Mouse (Mus musculus) neural tube, embryonic 11.5 days (tissue): ENCODE measurements around the gene Med18. TPM values are rescaled to one million over a fixed set of nuclear protein-coding genes. Genes with fewer than 3 reads are reported as not detected.
"Not testable (repeated sequence)": the region's sequence is repeated elsewhere in the genome, so short reads cannot be mapped to it uniquely, and the experiment has no call there.

Experiments
- ATAC-seq: fragments of 200-750 bp; cut with Nextera tagmentation; 2 replicates; pipeline ENCODE4 v1.8.0; 2017; ENCODE audit warnings: moderate number of reproducible peaks, mild to moderate bottlenecking, moderate TSS enrichment, moderate library complexity; ENCODE audit not compliant: insufficient read depth, low FRiP score, low TSS enrichment
- DNase-seq: peaks from one replicate; pipeline ENCODE4 v3.0.0-alpha.2; 2015; ENCODE audit warnings: low spot score
- H3K27ac ChIP-seq: fragments of 300-500 bp; sonication (generic); 2 replicates; pipeline ENCODE4 v1.5.1; 2014; ENCODE audit warnings: low read depth, mild to moderate bottlenecking, low read length
- H3K27me3 ChIP-seq: fragments of 300-500 bp; sonication (generic); 2 replicates; pipeline ENCODE4 v1.6.1; 2014; ENCODE audit warnings: mild to moderate bottlenecking, low read length, mixed read lengths; ENCODE audit not compliant: control insufficient read depth, insufficient read depth
- H3K36me3 ChIP-seq: fragments of 300-500 bp; sonication (generic); 2 replicates; pipeline ENCODE4 v1.6.1; 2014; ENCODE audit warnings: mild to moderate bottlenecking, low read length, moderate library complexity, mixed read lengths; ENCODE audit not compliant: control insufficient read depth, insufficient read depth
- H3K4me1 ChIP-seq: fragments of 300-500 bp; sonication (generic); 2 replicates; pipeline ENCODE4 v1.6.1; 2014; ENCODE audit warnings: low read length, mixed read lengths; ENCODE audit not compliant: control insufficient read depth, insufficient read depth
- H3K4me2 ChIP-seq: fragments of 300-500 bp; sonication (generic); 2 replicates; pipeline ENCODE4 v1.6.1; 2014; ENCODE audit warnings: low read depth, mild to moderate bottlenecking, moderate library complexity
- H3K4me3 ChIP-seq: fragments of 300-500 bp; sonication (generic); 2 replicates; pipeline ENCODE4 v1.5.1; 2014; ENCODE audit warnings: low read depth, low read length
- H3K9ac ChIP-seq: fragments of 300-500 bp; sonication (generic); 2 replicates; pipeline ENCODE4 v1.6.1; 2014; ENCODE audit warnings: mild to moderate bottlenecking, low read length
- H3K9me3 ChIP-seq: fragments of 300-500 bp; sonication (generic); 2 replicates; pipeline ENCODE4 v1.6.1; 2016; ENCODE audit warnings: low read length; ENCODE audit not compliant: control insufficient read depth
- WGBS: fragments of 180-500 bp; shearing (Covaris S2); extraction: QIAGEN DNeasy Blood & Tissue Kit; methylation state at CpG from one replicate; pipeline ENCODE4 v1.1.7; 2014; 5-methylcytosine and 5-hydroxymethylcytosine counted together
- polyA plus RNA-seq: library from polyadenylated mRNA; unstranded; fragments of >200 nt; fragmentation: Nextera tagmentation; extraction: Ambion mirVana; gene quantifications from 2 replicates; pipeline ENCODE4 v1.2.1, GENCODE M21; 2014

The Med18 gene
- polyA plus RNA-seq, 1 experiment from 2014 or later: 15.7 TPM

DNA sequence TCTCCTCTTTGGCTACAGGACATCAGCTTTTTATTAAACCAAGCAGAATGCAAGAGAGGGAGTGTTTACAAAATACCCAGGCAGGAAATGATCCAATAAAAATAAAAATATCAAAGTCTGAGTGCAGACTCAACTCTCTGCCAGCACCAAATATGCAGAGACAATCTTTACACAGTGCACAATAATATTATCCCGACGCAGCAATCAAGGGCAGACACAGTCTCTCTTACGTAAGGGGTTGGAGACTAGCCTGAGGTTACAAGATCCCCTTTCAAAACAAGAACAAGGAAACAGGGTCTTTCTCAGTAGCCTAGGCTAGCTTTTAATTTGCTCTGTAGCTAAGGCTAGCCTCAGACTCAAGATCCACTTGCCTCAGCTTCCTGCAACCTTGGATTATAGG, 24.8 kb upstream of the Med18 start:
- no peaks in the 10 kb centered on the region; the same call in 1 of the 2 replicates for H3K36me3 ChIP-seq
- H3K9me3 ChIP-seq: no peaks in the 10 kb centered on the region
- H3K9ac ChIP-seq: no peak overlapping the region
- no peak overlapping the region for H3K27ac ChIP-seq
- ATAC-seq (no peak), DNase-seq (no peak)
- no peaks in the 10 kb centered on the region for H3K4me1 ChIP-seq
- WGBS: 83% methylated on average over 3 of the region's 3 CpGs
- no peak overlapping the region for H3K4me2 ChIP-seq
- H3K27me3 ChIP-seq: no peaks in the 10 kb centered on the region
- no peak overlapping the region for H3K4me3 ChIP-seq

GRCm38 (mm10) chr4:132484820-132485219, 21.1 kb upstream of the Med18 start:
- Histone ChIP-seq H3K9me3 (no peaks in the 10 kb centered on the region), H3K27me3 (no peaks in the 10 kb centered on the region), H3K4me1 (no peaks in the 10 kb centered on the region), H3K4me3 (no peak overlapping the region), H3K36me3 (no peaks in the 10 kb centered on the region), H3K9ac (no peak overlapping the region), H3K27ac (no peak overlapping the region), H3K4me2 (no peak overlapping the region)
- WGBS: 69% methylated on average over 5 of the region's 5 CpGs
- ATAC-seq (no peak), DNase-seq (no peak)

GRCm38 (mm10) chr4:132484231-132484630, 20.5 kb upstream of the Med18 start:
- Histone ChIP-seq H3K4me3 (no peak overlapping the region), H3K9me3 (no peaks in the 10 kb centered on the region), H3K36me3 (no peaks in the 10 kb centered on the region), H3K4me1 (no peaks in the 10 kb centered on the region), H3K9ac (no peak overlapping the region), H3K4me2 (no peak overlapping the region), H3K27ac (no peak overlapping the region), H3K27me3 (no peaks in the 10 kb centered on the region)
- ATAC-seq (no peak), DNase-seq (no peak)
- 87% methylated on average over 4 of the region's 4 CpGs for WGBS

GRCm38 (mm10) chr4:132482956-132483608, 19.4 kb upstream of the Med18 start:
- Histone ChIP-seq H3K36me3 (no peaks in the 10 kb centered on the region), H3K9ac (no peak overlapping the region), H3K4me2 (no peak overlapping the region), H3K27ac (no peak overlapping the region), H3K4me3 (no peak overlapping the region), H3K27me3 (no peaks in the 10 kb centered on the region), H3K9me3 (no peaks in the 10 kb centered on the region), H3K4me1 (no peaks in the 10 kb centered on the region)
- DNase-seq: no peak
- 81% methylated on average over 13 of the region's 13 CpGs for WGBS
- ATAC-seq: no peak

GRCm38 (mm10) chr4:132482104-132482503, 18.4 kb upstream of the Med18 start:
- not testable (repeated sequence) for H3K4me2 ChIP-seq, H3K9ac ChIP-seq, H3K4me1 ChIP-seq, H3K4me3 ChIP-seq, H3K27ac ChIP-seq, H3K27me3 ChIP-seq, ATAC-seq, DNase-seq, H3K9me3 ChIP-seq, H3K36me3 ChIP-seq
- 76% methylated on average over 3 of the region's 3 CpGs for WGBS

- Histone ChIP-seq H3K27ac (no peak overlapping the region), H3K9ac (no peak overlapping the region), H3K27me3 (no peaks in the 10 kb centered on the region), H3K4me2 (no peak overlapping the region), H3K4me1 (no peaks in the 10 kb centered on the region), H3K4me3 (no peak overlapping the region), H3K9me3 (no peaks in the 10 kb centered on the region), H3K36me3 (no peaks in the 10 kb centered on the region)
- ATAC-seq (no peak), DNase-seq (no peak)
- WGBS: 94% methylated on average over 8 of the region's 8 CpGs
Measured at GRCm38 (mm10) chr4:132477833-132478232, 14.1 kb upstream of the Med18 start.

DNA sequence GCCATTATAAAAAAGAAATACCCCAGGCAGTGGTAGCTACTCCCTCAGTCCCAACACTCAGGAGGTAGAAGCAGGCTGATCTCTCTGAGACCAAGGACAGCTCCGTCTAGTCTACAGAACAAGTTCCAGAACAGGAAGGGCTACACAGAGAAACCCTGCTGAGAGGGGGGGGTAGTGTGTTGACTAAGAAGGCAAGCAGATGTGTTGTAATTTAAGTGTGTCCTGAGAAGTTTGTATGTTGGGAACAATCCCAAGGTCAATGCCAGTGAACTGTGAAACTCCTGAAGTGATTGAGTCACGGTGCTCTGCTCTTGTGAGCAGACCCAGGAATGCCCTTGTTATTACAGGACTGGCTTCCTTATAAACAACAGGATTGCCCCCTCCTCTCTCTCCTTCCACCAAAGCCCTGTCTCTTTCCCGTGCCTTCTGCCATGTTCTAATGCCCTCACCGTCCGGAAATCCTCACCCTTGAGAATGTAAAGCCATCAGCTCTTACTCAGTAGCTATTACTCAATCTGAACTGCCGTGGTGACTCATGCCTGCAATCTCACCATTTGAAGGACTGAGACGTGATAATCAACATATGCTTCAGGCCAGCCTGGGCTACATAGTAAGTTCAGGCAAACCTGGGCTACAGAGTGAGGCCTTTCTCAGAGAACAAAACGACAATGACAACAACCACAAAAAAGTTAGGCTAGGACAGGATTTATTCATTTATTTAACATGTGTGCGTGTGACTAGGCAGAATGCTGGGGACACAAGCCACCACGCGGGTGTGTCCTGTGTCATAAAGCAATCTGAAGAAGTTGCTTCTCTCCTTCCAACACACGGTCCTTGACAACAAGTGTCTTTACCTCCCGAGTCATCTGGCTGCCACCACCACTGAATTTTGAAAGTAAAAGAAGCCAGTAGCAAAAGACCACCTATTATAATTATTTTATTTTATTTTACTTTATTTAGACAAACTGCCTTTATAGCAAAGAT, 12.5 kb upstream of the Med18 start:
- no peak overlapping the region for H3K4me2 ChIP-seq
- no peak overlapping the region for H3K4me3 ChIP-seq
- H3K4me1 ChIP-seq: no peaks in the 10 kb centered on the region
- 74% methylated on average over 13 of the region's 13 CpGs for WGBS
- ATAC-seq: no peak
- H3K9me3 ChIP-seq: no peaks in the 10 kb centered on the region
- H3K27ac ChIP-seq: no peak overlapping the region
- no peaks in the 10 kb centered on the region for H3K36me3 ChIP-seq
- DNase-seq: no peak
- H3K27me3 ChIP-seq: no peaks in the 10 kb centered on the region
- H3K9ac ChIP-seq: no peak overlapping the region

GRCm38 (mm10) chr4:132474631-132475030, 10.9 kb upstream of the Med18 start:
- Histone ChIP-seq H3K27ac (no peak overlapping the region), H3K4me1 (no peaks in the 10 kb centered on the region), H3K9ac (no peak overlapping the region), H3K27me3 (no peaks in the 10 kb centered on the region), H3K4me2 (no peak overlapping the region), H3K36me3 (no peaks in the 10 kb centered on the region), H3K9me3 (no peaks in the 10 kb centered on the region), H3K4me3 (no peak overlapping the region)
- DNase-seq (no peak), ATAC-seq (no peak)
- WGBS: 90% methylated on average over 4 of the region's 4 CpGs

- no peak overlapping the region for H3K9ac ChIP-seq
- DNase-seq: no peak
- no peak overlapping the region for H3K4me2 ChIP-seq
- H3K36me3 ChIP-seq: no peaks in the 10 kb centered on the region
- H3K4me3 ChIP-seq: no peak overlapping the region
- no peak for ATAC-seq
- no peaks in the 10 kb centered on the region for H3K9me3 ChIP-seq
- H3K4me1 ChIP-seq: no peaks in the 10 kb centered on the region
- H3K27me3 ChIP-seq: no peaks in the 10 kb centered on the region
- 89% methylated on average over 9 of the region's 9 CpGs for WGBS
- no peak overlapping the region for H3K27ac ChIP-seq
Measured at GRCm38 (mm10) chr4:132473411-132473810, 9.7 kb upstream of the Med18 start.
